Mouse (Mus musculus) small intestine, adult 2 months (tissue): ENCODE measurements at regions not wholly inside any gene's neighbourhood (a gene's known extent, or its start where the extent isn't known, plus 50 kb on each side); places are given as distances from the start of the nearest gene placed in this dataset.

Experiments
- CTCF ChIP-seq: fragments of 200-500 bp; IDR thresholded peaks from 2 replicates; pipeline ENCODE4 v1.5.1; 2012; ENCODE audit warnings: low read depth, mild to moderate bottlenecking, control low read depth, inconsistent platforms, low read length, moderate library complexity, mixed read lengths; ENCODE audit not compliant: insufficient replicate concordance, insufficient read length; ENCODE audit errors: extremely low read depth
- POLR2A ChIP-seq: fragments of 200-500 bp; IDR thresholded peaks from 2 replicates; pipeline ENCODE4 v1.6.1; 2012; ENCODE audit warnings: low read depth, mild to moderate bottlenecking, control low read depth, inconsistent platforms, low read length, moderate library complexity

- TF ChIP-seq POLR2A (no peak), CTCF (no peak)
These were observed 461.1 kb downstream of the Nyap2 start for GRCm38 (mm10) chr1:81537836-81538235.
